Mouse (Mus musculus): ENCODE results near the gene Rnf207.

- TF ChIP-seq POLR2A (IDR thresholded peaks at IDR 0.05; ENCODE audit: extremely low read depth, insufficient read depth, low read length) (no peak), CTCF (IDR thresholded peaks at IDR 0.05; ENCODE audit: extremely low read depth, insufficient read depth, low read length) (no peak)
Measured at GRCm38 (mm10) chr4:152344651-152345050, 25.9 kb upstream of the Rnf207 start.

All from cortical plate, adult 2 months (tissue).